In the genomic region with DNA sequence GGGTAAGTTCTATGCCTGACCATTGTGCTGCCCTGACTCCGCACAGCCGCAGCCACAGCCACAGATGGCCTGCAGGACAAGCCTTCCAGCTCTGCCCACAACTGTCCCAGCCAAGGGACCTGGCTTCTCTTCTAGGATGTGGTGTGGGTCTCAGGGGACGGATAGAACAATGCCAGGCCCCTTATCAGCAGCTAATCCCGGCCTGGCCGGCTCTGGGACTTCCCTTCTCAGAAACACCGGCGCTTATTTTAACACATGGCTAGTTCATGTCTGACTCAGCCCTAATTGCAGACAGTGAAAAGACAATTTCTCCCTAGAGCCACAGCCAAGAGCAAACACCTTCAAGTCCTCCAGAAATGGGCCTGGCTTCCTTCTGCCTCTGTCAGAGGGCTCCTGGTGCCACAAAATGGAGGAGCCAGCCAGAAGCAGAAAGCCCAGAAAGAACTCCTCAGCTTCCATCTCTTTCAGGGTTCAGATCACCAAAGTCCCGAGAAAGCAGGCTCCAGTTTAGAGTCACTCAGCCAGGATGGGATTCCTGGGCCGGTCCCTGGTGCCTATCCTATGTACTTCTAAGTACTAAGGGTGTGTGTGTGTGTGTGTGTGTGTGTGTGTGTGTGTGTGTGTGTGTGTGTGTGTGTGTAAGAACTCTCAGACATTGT, we compare ENCODE assay signal across 9 mouse cellular contexts. TPM values are rescaled to one million over a fixed set of nuclear protein-coding genes. Genes with fewer than 3 reads are reported as not detected.
A peak's percentile ranks its signal among the peaks of the same experiment; 100 is the strongest.
DNase-seq lines count a peak whose midpoint lies in the region; TF ChIP-seq lines count a peak whose summit lies in the region.
"Had no signal": no experiment of that assay in that cellular context is flagged by ENCODE, and none has a peak within 500 bp of the region (broad histone marks: within the 10 kb centered on the region; RNA-seq: fewer than 3 reads in every experiment).

No protein-coding gene starts in this region.

- no peak for DNase-seq in layer of hippocampus, adult 2 months (ENCODE audit: low spot score in 2 of 2)
- DNase-seq in layer of hippocampus, adult 18-20 months (ENCODE audit: low spot score in 2 of 2): no peak
- DNase-seq in heart, adult 9 months (ENCODE audit: low spot score in 2 of 2): peak; percentile 88 to 93
- DNase-seq in kidney, postnatal 36 days: peak; percentile 54 to 70
- no peak for DNase-seq in thymus, adult 18-20 months
- DNase-seq in layer of hippocampus, postnatal 10 days (ENCODE audit: low spot score in 2 of 2): no peak
- no peak for DNase-seq in left cerebral cortex, adult 11 months (ENCODE audit: low spot score)

- no peak for TF ChIP-seq CTCF in layer of hippocampus, adult 2 months (conservative IDR thresholded peaks at IDR 0.05)
- no peak for TF ChIP-seq CTCF in small intestine, adult 2 months (IDR thresholded peaks at IDR 0.05; ENCODE audit: extremely low read depth, insufficient read length, insufficient replicate concordance, low read depth, low read length)

- no peaks in the 10 kb centered on the region for H3K27me3 ChIP-seq in small intestine, adult 2 months (ENCODE audit: control insufficient read depth, insufficient read depth, low read length)

- H3K27ac ChIP-seq in layer of hippocampus, adult 2 months: peak overlapping the region; percentile 43; the same call in 1 of the 2 replicates
- H3K27ac ChIP-seq in small intestine, adult 2 months (ENCODE audit: insufficient read depth, low read depth, low read length): peak overlapping the region; percentile 21; the same call in 1 of the 2 replicates

- 60% methylated on average over 9 of the region's 9 CpGs for WGBS in small intestine, adult 2 months

- H3K4me1 ChIP-seq in small intestine, adult 2 months (ENCODE audit: control insufficient read depth, insufficient read depth, insufficient read length, low read length): no peaks in the 10 kb centered on the region

- no peaks in the 10 kb centered on the region for H3K36me3 ChIP-seq in small intestine, adult 2 months (ENCODE audit: control insufficient read depth, insufficient read depth, low read length)

- no peak overlapping the region for H3K4me3 ChIP-seq in layer of hippocampus, adult 2 months
- H3K4me3 ChIP-seq in small intestine, adult 2 months (ENCODE audit: low read depth, low read length): no peak overlapping the region

- no peak for TF ChIP-seq POLR2A in small intestine, adult 2 months (IDR thresholded peaks at IDR 0.05; ENCODE audit: low read depth, low read length)

RNA-seq across cellular contexts. Expression of gene Sftpb, which starts 26.8 kb away (rescaled TPM):
- total RNA-seq in layer of hippocampus, adult 2 months (2021): not detected
- not detected for total RNA-seq in layer of hippocampus, adult 18-20 months (2021)
- polyA plus RNA-seq in small intestine, adult 2 months (2012; rRNA removed): 0.36 and 0.71 TPM in 2 replicates
- total RNA-seq in layer of hippocampus, postnatal 10 days (2021): not detected
- polyA plus RNA-seq: neural tube, embryonic 14.5 days had no signal

RNA-seq across cellular contexts. Expression of gene Atoh8, which starts 42.3 kb away (rescaled TPM):
- 1 to 10 TPM; 2.1 to 3.1 TPM for total RNA-seq in layer of hippocampus, adult 2 months (2021)
- total RNA-seq in layer of hippocampus, adult 18-20 months (2021): 1 to 10 TPM; 3.2 to 3.4 TPM
- polyA plus RNA-seq in small intestine, adult 2 months (2012; rRNA removed): 4.9 and 9.1 TPM in 2 replicates
- total RNA-seq in layer of hippocampus, postnatal 10 days (2021): 1 to 10 TPM; 2.6 to 3.0 TPM

Comparison
In these comparisons a context has a peak if more than half of its experiments do, and no peak if none do; other contexts are left out.
1. DNase-seq: peak in heart, adult 9 months (2 of 2) and kidney, postnatal 36 days (2 of 2); none in layer of hippocampus, adult 2 months (0 of 2), layer of hippocampus, adult 18-20 months (0 of 2), thymus, adult 18-20 months (0 of 2), layer of hippocampus, postnatal 10 days (0 of 2) and left cerebral cortex, adult 11 months (single experiment).